Mouse (Mus musculus) NIH3T3 (cell line): ENCODE data around the gene Tfrc.

Experiments
- DNase-seq: peaks from one replicate; pipeline ENCODE4 v3.0.0-alpha.2; 2012; ENCODE audit warnings: low read depth

Tfrc gene

GRCm38 (mm10) chr16:32612052-32612451 is 3.3 kb downstream of the Tfrc start:
- no peak for DNase-seq

GRCm38 (mm10) chr16:32613269-32613834 is 4.6 kb downstream of the Tfrc start:
- DNase-seq, result no peak

- no peak for DNase-seq
These were observed 5.3 kb downstream of the Tfrc start for GRCm38 (mm10) chr16:32614047-32614446.

GRCm38 (mm10) chr16:32618946-32619345 is 10.2 kb downstream of the Tfrc start:
- DNase-seq, result no peak

GRCm38 (mm10) chr16:32628140-32628539 is 19.4 kb downstream of the Tfrc start:
- no peak for DNase-seq

- no peak for DNase-seq
These were observed 23.7 kb downstream of the Tfrc start for GRCm38 (mm10) chr16:32632328-32632824.

GRCm38 (mm10) chr16:32633486-32634012 is 24.8 kb downstream of the Tfrc start:
- DNase-seq, result no peak

GRCm38 (mm10) chr16:32634183-32634582 is 25.5 kb downstream of the Tfrc start:
- no peak for DNase-seq

- peak; percentile 74 for DNase-seq
These were observed 26.6 kb downstream of the Tfrc start for GRCm38 (mm10) chr16:32635314-32635713.

GRCm38 (mm10) chr16:32636331-32636730 is 27.6 kb downstream of the Tfrc start:
- DNase-seq, result no peak

GRCm38 (mm10) chr16:32636871-32637521 is 28.3 kb downstream of the Tfrc start:
- DNase-seq, result no peak

GRCm38 (mm10) chr16:32638476-32638875 is 29.8 kb downstream of the Tfrc start:
- DNase-seq, result peak; percentile 97

GRCm38 (mm10) chr16:32640096-32640495 is 31.4 kb downstream of the Tfrc start:
- DNase-seq, result peak; percentile 96

GRCm38 (mm10) chr16:32640683-32641082 is 32.0 kb downstream of the Tfrc start:
- DNase-seq, result peak; percentile 57

GRCm38 (mm10) chr16:32641440-32642219 is 32.9 kb downstream of the Tfrc start:
- no peak for DNase-seq

GRCm38 (mm10) chr16:32642280-32642679 is 33.6 kb downstream of the Tfrc start:
- DNase-seq, result no peak

GRCm38 (mm10) chr16:32643661-32644061 is 34.9 kb downstream of the Tfrc start, which contains the start of gene Tnk2:
Gene Tnk2, plus strand, starts transcription at chr16:32643874.
- peak; percentile 96 for DNase-seq

- peak; percentile 70 for DNase-seq
These were observed 35.5 kb downstream of the Tfrc start for GRCm38 (mm10) chr16:32644069-32644800.

GRCm38 (mm10) chr16:32644801-32645170 is 36.1 kb downstream of the Tfrc start:
- DNase-seq, result peak; percentile 46

- DNase-seq, result peak; percentile 67
These were observed 36.7 kb downstream of the Tfrc start for GRCm38 (mm10) chr16:32645361-32645914.

GRCm38 (mm10) chr16:32646014-32646413 is 37.3 kb downstream of the Tfrc start:
- no peak for DNase-seq

GRCm38 (mm10) chr16:32647712-32648111 is 39.0 kb downstream of the Tfrc start:
- DNase-seq, result no peak
